Mouse (Mus musculus) testis, postnatal 10 days (tissue): ENCODE results near the gene Cwc25.

Experiments
- DNase-seq: peaks from one replicate; pipeline ENCODE4 v3.0.0; 2021; ENCODE audit warnings: low spot score

Gene Cwc25

GRCm38 (mm10) chr11:97766154-97766881, at the start of gene Cwc25:
Cwc25 (minus strand) TSS chr11:97766556.
- peak; percentile 95 for DNase-seq

GRCm38 (mm10) chr11:97815736-97816135, 49.4 kb upstream of the Cwc25 start:
- no peak for DNase-seq

- DNase-seq: no peak
These were observed 47.6 kb upstream of the Cwc25 start for GRCm38 (mm10) chr11:97813746-97814515.

GRCm38 (mm10) chr11:97813085-97813484, 46.7 kb upstream of the Cwc25 start:
- DNase-seq: no peak

- DNase-seq: peak; percentile 49
These were observed 46.1 kb upstream of the Cwc25 start for GRCm38 (mm10) chr11:97812491-97812921.

- DNase-seq: no peak
These were observed 45.4 kb upstream of the Cwc25 start for GRCm38 (mm10) chr11:97811569-97812362.

GRCm38 (mm10) chr11:97810970-97811369, 44.6 kb upstream of the Cwc25 start:
- DNase-seq: no peak

GRCm38 (mm10) chr11:97810356-97810755, 44.0 kb upstream of the Cwc25 start:
- DNase-seq: peak; percentile 47

- no peak for DNase-seq
These were observed 43.1 kb upstream of the Cwc25 start for GRCm38 (mm10) chr11:97809235-97810121.

- no peak for DNase-seq
These were observed 42.4 kb upstream of the Cwc25 start for GRCm38 (mm10) chr11:97808621-97809234.

GRCm38 (mm10) chr11:97808093-97808492, 41.7 kb upstream of the Cwc25 start:
- no peak for DNase-seq

- no peak for DNase-seq
These were observed 41.3 kb upstream of the Cwc25 start for GRCm38 (mm10) chr11:97807626-97808025.

- no peak for DNase-seq
These were observed 40.2 kb upstream of the Cwc25 start for GRCm38 (mm10) chr11:97806613-97806964.

- no peak for DNase-seq
These were observed 39.6 kb upstream of the Cwc25 start for GRCm38 (mm10) chr11:97805662-97806612.

GRCm38 (mm10) chr11:97804841-97805661, 38.7 kb upstream of the Cwc25 start:
- DNase-seq: no peak

- DNase-seq: no peak
These were observed 37.5 kb upstream of the Cwc25 start for GRCm38 (mm10) chr11:97803847-97804246.

GRCm38 (mm10) chr11:97802495-97802894, 36.1 kb upstream of the Cwc25 start:
- DNase-seq: no peak

- no peak for DNase-seq
These were observed 35.8 kb upstream of the Cwc25 start for GRCm38 (mm10) chr11:97802194-97802470.
